Mouse (Mus musculus) limb, embryonic 14.5 days (tissue): ENCODE measurements around the gene Ugdh. TPM values are rescaled to one million over a fixed set of nuclear protein-coding genes. Genes with fewer than 3 reads are reported as not detected.
A peak's percentile ranks its signal among the peaks of the same experiment; 100 is the strongest.

Experiments used
- ATAC-seq: fragments of 200-750 bp; cut with Nextera tagmentation; 2 replicates; pipeline ENCODE4 v1.8.0; 2017; ENCODE audit warnings: low read depth, moderate number of reproducible peaks, moderate TSS enrichment; ENCODE audit not compliant: low FRiP score
- DNase-seq: peaks from one replicate; pipeline ENCODE4 v3.0.0-alpha.2; 2015; ENCODE audit warnings: low spot score
- H3K27ac ChIP-seq: fragments of 300-500 bp; sonication (generic); replicated peaks from 2 replicates; pipeline ENCODE4 v1.5.1; 2014; ENCODE audit warnings: low read depth, mild to moderate bottlenecking, low read length, moderate library complexity, mixed read lengths
- H3K27me3 ChIP-seq: fragments of 300-500 bp; sonication (generic); 2 replicates; pipeline ENCODE4 v1.6.1; 2014; ENCODE audit warnings: low read length, mixed read lengths; ENCODE audit not compliant: control insufficient read depth, insufficient read depth
- H3K36me3 ChIP-seq: fragments of 300-500 bp; sonication (generic); 2 replicates; pipeline ENCODE4 v1.6.1; 2014; ENCODE audit warnings: mild to moderate bottlenecking, low read length, moderate library complexity, mixed read lengths; ENCODE audit not compliant: control insufficient read depth, insufficient read depth
- H3K4me1 ChIP-seq: fragments of 300-500 bp; sonication (generic); 2 replicates; pipeline ENCODE4 v1.6.1; 2014; ENCODE audit warnings: antibody characterized with exemption, low read length, mixed read lengths; ENCODE audit not compliant: control insufficient read depth, insufficient read depth
- H3K4me2 ChIP-seq: fragments of 300-500 bp; sonication (generic); replicated peaks from 2 replicates; pipeline ENCODE4 v1.6.1; 2014; ENCODE audit warnings: low read depth, mild to moderate bottlenecking, low read length, moderate library complexity; ENCODE audit not compliant: severe bottlenecking
- H3K4me3 ChIP-seq: fragments of 300-500 bp; sonication (generic); replicated peaks from 2 replicates; pipeline ENCODE4 v1.5.1; 2014; ENCODE audit warnings: low read length
- H3K9ac ChIP-seq: fragments of 300-500 bp; sonication (generic); 2 replicates; pipeline ENCODE4 v1.6.1; 2014; ENCODE audit warnings: mild to moderate bottlenecking, low read depth, low read length, moderate library complexity; ENCODE audit not compliant: severe bottlenecking
- H3K9me3 ChIP-seq: fragments of 300-500 bp; sonication (generic); 2 replicates; pipeline ENCODE4 v1.6.1; 2016; ENCODE audit warnings: low read length; ENCODE audit not compliant: control insufficient read depth
- POLR2A ChIP-seq: fragments of 200-500 bp; IDR thresholded peaks from 2 replicates; pipeline ENCODE4 v1.8.0; 2012; ENCODE audit warnings: inconsistent platforms, mild to moderate bottlenecking, moderate library complexity, borderline replicate concordance; ENCODE audit not compliant: insufficient read depth, insufficient read length; ENCODE audit errors: extremely low read depth
- WGBS: fragments of 180-500 bp; shearing (Covaris S2); extraction: QIAGEN DNeasy Blood & Tissue Kit; methylation state at CpG from one replicate; pipeline ENCODE4 v1.1.7; 2014; 5-methylcytosine and 5-hydroxymethylcytosine counted together
- polyA plus RNA-seq, 2 experiments: library from polyadenylated mRNA; depleted of rRNA in 1 of 2; stranded (reverse) in 1 of 2; unstranded in 1 of 2; fragments of >200 nt; fragmentation: Nextera tagmentation in 1 of 2; extraction: Ambion mirVana in 1 of 2; gene quantifications; 2 replicates each; pipeline versions ENCODE4 v1.2.1 to v1.2.3; 2012 to 2014

The Ugdh gene
- polyA plus RNA-seq, 2 experiments: 98.8 to 127 TPM

DNA sequence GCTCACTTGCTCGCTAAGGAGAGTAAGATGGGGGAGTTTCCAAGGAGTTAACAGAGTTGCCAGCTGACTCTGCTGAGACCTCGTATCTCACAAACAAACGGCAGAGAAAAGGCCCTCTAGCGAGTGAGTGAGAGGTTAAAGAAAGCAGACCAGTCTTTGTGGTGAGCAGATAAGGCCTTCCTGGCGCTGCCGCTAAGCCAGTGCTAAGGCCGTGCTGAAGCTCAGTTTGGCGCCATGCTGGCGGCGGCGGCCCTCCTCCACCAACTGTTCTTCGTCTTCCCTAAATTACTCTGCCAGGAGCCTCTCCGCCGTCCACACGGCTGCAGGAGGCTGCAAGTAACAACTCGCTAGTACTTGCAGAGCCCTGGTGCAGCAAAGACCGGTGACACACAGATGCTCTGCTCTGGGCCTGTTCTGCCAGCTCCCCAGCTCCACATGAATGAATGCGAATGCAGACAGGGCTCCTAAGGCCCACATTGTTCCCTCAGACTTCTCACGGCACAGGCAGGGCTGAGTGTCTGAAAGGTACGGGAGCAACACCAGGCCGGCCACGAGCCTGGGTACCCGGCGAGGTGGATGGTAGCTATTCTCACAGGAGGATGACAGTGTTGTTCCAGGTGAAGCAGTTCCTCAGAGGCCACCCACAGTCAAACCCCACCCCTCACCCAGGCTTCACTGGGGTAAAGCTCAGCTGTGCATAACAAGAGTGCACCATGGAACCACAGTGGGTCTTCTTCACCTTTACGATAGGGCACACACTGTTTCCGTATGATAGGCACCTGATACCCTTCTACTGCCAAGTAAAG lies 19.9 kb downstream of the Ugdh start:
- 22% methylated on average over 25 of the region's 26 CpGs for WGBS
- no peak overlapping the region for H3K4me3 ChIP-seq
- H3K9ac ChIP-seq: peak overlapping the region; percentile 45
- peak; percentile 62 for DNase-seq
- H3K4me2 ChIP-seq: peak overlapping the region; percentile 13; the same call in 1 of the 2 replicates
- no peaks in the 10 kb centered on the region for H3K27me3 ChIP-seq
- H3K9me3 ChIP-seq: no peaks in the 10 kb centered on the region
- H3K36me3 ChIP-seq: peaks cover 80% of the 10 kb centered on the region
- peaks cover 10% of the 10 kb centered on the region for H3K4me1 ChIP-seq
- TF ChIP-seq POLR2A: 0 out of 2 replicates have a peak, but pooled peaks have one; percentile 34
- H3K27ac ChIP-seq: peak overlapping the region; percentile 83
- ATAC-seq: peak; percentile 83

DNA sequence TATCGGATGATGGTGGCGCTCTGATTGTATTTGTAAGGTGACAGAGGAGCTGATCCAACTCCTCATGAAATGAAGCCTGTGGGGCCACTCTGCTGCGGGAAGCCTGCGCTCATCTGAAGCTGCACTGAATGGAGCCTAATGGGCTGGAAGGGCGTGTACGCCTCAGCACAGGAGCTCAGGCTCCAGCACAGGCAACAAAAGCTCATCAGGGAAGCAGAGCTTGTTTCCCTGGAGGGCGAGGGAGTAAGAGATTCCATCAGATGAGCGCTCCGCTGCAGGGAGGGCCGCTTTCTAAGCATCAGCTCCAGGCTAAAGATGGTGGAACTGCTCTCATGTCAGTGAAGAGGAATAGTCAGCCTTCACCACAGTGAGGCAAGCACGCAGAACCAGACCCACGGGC lies 27.8 kb downstream of the Ugdh start:
- H3K4me1 ChIP-seq: no peaks in the 10 kb centered on the region
- H3K36me3 ChIP-seq: peaks cover 66% of the 10 kb centered on the region
- H3K9me3 ChIP-seq: no peaks in the 10 kb centered on the region
- no peak for ATAC-seq
- no peak overlapping the region for H3K4me3 ChIP-seq
- no peak overlapping the region for H3K27ac ChIP-seq
- H3K9ac ChIP-seq: no peak overlapping the region
- H3K27me3 ChIP-seq: no peaks in the 10 kb centered on the region
- DNase-seq: no peak
- WGBS: 57% methylated on average over 12 of the region's 12 CpGs
- no peak for TF ChIP-seq POLR2A
- no peak overlapping the region for H3K4me2 ChIP-seq

DNA sequence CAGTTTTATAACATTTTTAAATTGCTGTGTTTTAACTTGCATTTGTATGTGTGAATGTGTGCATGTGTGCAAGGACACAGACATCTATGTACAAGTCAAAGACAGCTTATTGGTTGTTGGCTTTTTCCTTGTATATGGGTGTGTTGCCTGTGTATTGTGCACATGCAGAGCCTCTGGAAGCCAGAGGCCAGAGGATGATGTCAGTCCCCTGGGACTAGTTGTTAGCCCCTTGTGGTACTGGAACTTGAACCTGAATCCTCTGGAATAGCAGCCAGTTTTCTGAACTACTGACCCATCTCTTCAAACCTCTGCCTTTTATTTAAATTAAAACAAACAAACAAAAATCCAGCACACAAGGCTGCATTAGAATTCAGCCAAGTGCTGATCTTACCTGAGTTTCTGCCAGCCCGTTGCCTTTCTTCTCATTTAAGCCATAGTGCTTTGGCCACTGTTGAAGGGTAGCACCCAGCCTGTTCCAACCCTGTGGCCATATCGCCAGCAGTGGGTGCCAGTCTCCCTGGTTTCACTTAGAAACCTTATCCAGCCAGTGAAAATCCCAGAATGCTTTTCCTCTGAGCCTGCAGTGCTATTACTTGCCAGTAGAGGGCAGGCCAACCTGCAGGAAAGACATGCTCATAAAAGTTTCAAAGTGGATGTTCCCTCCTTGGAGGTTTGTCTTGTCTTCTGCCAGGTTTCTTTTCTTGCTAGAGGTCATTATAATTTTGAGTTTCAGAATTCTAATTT lies 34.3 kb downstream of the Ugdh start:
- Histone ChIP-seq H3K27ac (no peak overlapping the region), H3K4me2 (no peak overlapping the region), H3K36me3 (peaks cover 70% of the 10 kb centered on the region), H3K4me3 (no peak overlapping the region), H3K9ac (no peak overlapping the region), H3K4me1 (no peaks in the 10 kb centered on the region), H3K9me3 (no peaks in the 10 kb centered on the region), H3K27me3 (no peaks in the 10 kb centered on the region)
- DNase-seq (peak; percentile 60), ATAC-seq (peak; percentile 50; the same call in 1 of the 2 replicates)
- 33% methylated on average over 2 of the region's 2 CpGs for WGBS
- 0 out of 2 replicates have a peak, but pooled peaks have one; percentile 31 for TF ChIP-seq POLR2A

DNA sequence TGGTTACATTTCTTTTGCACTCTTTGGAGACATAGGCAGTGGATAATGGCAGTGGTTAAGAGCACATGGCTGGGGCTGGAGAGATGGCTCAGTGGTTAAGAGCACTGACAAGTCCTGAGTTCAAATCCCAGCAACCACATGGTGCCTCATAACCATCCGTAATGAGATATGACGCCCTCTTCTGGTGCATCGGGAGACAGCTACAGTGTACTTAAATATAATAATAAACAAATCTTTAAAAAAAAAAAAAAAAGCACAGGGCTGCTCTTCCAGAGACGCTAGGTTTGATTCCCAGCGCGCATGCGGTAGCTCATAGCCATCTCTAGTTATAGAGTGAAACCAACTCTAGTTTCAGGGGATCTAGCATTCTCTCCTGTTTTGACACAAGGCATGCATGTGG lies 41.3 kb downstream of the Ugdh start:
- no peak overlapping the region for H3K4me3 ChIP-seq
- TF ChIP-seq POLR2A: no peak

DNA sequence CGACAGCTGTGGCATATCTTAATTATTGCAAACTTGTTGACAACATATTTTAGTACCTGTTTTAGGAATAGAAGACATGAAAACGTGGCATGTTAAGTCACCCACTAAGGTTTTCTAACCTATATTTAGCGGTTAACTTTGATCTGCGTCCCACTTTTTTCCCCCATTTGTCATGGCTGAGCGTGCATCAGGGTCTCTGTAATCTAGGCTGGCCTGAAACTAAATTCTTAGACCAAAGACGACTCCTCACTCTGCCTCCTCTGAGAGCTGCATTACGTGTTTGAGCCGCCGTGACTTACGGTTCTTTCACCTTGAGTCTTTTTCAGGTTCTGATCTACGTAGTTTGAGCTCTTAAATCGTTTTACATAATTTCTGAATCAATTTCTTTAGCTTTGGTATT lies 44.0 kb downstream of the Ugdh start:
- H3K9ac ChIP-seq: peak overlapping the region; percentile 99
- H3K36me3 ChIP-seq: peaks cover 52% of the 10 kb centered on the region
- DNase-seq: peak; percentile 54
- H3K4me3 ChIP-seq: peak overlapping the region; percentile 99
- no peaks in the 10 kb centered on the region for H3K9me3 ChIP-seq
- H3K27me3 ChIP-seq: no peaks in the 10 kb centered on the region
- 0 out of 2 replicates have a peak, but pooled peaks have one; percentile 55 for ATAC-seq
- H3K4me1 ChIP-seq: peaks cover 15% of the 10 kb centered on the region
- H3K27ac ChIP-seq: peak overlapping the region; percentile 67; the same call in 1 of the 2 replicates
- no peak for TF ChIP-seq POLR2A
- peak overlapping the region; percentile 74 for H3K4me2 ChIP-seq
- WGBS: 3% methylated on average over 12 of the region's 12 CpGs

More for the DNA sequence above, 41.3 kb downstream of the Ugdh start:
- no peaks in the 10 kb centered on the region for H3K27me3 ChIP-seq
- H3K4me2 ChIP-seq: no peak overlapping the region
- H3K9me3 ChIP-seq: no peaks in the 10 kb centered on the region
- peaks cover 13% of the 10 kb centered on the region for H3K4me1 ChIP-seq
- H3K9ac ChIP-seq: no peak overlapping the region
- ATAC-seq (no peak), DNase-seq (no peak)
- H3K27ac ChIP-seq: no peak overlapping the region
- WGBS: 92% methylated on average over 7 of the region's 7 CpGs
- H3K36me3 ChIP-seq: peaks cover 48% of the 10 kb centered on the region
